Mouse (Mus musculus): ENCODE measurements at regions not wholly inside any gene's neighbourhood (a gene's known extent, or its start where the extent isn't known, plus 50 kb on each side); places are given as distances from the start of the nearest gene placed in this dataset.

DNA sequence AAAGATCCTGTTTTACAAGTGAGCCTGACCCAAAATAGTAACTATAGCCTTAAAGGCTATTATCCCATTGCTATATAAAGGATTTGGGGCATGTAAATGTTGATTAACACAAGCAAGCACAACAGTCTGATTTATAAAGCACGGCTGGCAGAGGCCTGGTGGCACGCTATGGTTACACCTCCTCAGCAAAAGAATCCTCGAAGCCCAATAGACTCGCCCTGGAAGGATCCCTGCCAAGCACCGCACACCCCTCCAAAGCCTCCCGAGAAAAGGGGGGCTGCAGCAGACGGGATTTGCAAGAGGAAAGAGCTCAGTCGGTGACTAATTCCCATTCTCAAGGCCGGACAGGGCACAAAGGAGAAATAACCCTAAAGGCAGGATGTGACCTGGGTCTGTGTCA is 150.2 kb upstream of the Spred2 start:
- no peak for ATAC-seq (replicated peaks; ENCODE audit: low FRiP score, poor library complexity, severe bottlenecking)

DNA sequence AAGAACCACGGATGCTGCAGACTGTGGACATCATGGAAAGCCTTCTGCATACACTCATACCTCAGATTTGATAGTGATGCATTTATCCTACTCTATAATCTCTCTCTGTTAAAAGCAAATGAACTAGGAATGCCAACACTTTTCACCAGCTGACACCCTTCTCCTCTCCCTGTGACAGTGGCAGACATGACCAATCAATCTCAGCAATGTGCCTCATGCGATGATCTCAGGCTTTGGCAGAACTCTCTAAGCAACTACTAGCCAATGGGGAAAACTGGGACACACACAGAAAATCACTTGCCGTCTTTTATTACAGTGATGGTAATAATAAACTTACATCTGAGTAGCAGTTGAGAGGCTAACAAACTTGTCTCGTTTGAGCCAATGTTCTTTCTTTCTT is 148.4 kb upstream of the Spred2 start:
- no peak for ATAC-seq (replicated peaks; ENCODE audit: low FRiP score, poor library complexity, severe bottlenecking)

DNA sequence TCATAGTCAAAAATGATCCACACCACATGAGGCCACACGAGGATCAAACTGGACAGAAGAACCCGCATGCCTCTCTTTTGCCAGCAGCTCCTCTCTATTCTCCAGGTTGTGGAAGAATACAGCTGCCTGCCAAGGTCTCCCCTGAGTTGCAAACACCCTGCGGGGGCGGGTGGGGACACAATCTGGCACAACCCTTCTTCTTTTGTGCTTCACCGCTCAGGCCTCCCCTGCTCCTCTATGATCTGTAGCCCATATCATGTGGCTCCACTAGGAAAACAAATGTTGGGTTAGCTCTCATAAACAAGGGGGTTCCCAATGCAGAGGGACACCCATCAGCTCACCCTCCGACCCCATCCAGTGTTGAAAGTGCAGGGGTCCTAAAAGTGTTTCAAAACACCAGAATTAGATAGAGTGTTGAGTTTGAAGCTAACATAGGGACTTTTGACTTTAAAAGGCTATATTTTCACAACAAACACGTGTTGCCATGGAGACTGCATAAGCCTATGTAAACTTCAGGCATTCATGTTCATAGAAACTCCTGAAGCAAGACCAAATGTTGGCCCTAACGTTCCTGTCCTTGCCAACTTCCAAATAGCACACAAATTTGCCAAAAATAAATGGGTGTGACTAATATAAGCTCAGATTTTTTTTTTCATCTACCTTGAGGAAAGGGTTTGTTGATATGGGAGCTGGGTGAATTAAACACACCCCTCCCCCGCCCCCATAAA is 147.5 kb upstream of the Spred2 start:
- no peak for ATAC-seq (replicated peaks; ENCODE audit: low FRiP score, poor library complexity, severe bottlenecking)

DNA sequence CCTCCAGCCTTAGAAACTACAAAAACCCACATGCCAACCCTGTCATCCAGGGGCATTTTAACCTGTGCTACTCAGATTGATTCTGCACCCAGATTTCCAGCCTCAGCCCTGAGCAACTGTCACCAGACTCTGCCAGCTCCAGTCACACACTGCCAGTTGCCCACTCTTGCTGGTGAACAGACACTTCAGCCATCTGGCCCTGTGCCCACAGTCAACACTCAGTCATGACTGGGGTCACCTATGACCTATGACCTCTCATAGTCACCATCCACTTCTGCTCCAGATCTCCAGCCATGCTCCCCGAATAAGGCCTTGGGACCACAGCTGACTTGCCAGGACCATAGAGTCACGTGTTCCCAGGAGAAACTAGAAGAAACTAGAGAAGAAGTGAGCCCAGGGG is 146.0 kb upstream of the Spred2 start:
- ATAC-seq (replicated peaks; ENCODE audit: low FRiP score, poor library complexity, severe bottlenecking): no peak

DNA sequence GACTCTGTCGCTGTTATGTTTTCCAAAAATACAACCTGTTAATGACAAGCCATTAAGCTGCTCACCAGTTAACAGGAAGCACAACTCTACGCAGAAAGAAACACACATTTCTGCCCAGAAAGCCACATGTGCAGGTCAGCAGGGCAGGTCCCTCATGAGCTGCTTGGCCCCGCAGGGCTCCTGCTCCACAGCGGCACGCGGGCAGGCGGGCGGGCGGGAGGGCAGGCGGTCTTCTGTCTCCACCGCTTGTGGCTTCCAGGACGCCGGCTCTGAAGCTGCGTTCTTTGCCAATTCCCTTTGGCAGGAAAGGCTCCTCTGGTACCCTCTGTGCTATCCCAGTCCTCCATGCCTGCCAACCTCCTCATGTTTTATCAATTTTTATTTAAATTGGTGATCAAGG is 139.1 kb upstream of the Spred2 start:
- no peak for ATAC-seq (replicated peaks; ENCODE audit: low FRiP score, poor library complexity, severe bottlenecking)

DNA sequence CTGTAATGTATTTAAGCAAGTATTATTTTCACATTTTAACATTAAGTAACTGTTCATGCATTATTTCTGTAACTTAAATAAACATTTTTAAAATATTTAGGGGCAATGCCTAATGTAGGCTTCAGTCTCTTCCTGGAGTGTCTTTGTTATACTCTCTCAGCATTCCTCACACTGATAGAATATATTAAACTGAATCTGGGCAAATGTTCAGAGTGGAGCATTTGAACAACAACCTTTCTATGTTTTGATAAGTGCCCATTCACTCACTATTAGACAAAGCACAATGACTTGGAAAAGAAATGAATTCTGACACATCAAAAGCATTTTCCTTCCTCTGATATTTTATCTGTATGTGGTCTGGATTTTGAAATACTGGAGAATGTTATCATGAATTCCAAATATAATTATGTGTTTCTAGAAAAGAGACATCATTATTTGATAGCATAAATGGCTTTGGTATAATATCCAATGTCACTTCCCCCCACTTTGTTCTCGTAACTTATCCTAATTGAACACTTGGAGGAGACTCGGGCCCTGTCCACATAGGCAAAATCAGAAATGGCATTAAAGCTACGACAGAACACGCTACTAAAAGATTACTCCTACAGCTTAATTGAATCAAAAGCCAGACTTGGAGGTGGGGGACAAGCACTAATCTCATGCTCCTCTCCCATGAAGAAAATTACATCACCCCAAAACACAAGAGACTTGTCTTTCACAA is 127.1 kb upstream of the Spred2 start:
- ATAC-seq (replicated peaks; ENCODE audit: low FRiP score, poor library complexity, severe bottlenecking): no peak

DNA sequence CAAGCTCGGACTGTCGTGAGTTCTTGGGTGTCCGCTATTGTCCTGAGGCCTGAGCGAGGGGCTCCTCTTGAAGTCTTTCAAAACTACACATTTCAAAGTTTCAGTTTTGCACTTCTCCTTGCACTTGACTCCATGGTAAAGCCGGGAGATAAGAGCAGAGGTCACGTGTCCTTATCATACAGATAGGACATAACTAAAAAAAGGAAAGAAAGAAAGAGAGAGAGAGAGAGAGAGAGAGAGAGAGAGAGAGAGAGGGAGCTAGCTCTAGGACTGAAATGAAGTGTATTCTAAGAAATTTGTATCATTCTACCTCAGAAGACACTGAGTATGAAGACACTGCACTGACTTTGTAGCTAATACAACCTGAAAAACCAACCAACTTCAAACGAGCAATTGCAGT is 114.8 kb upstream of the Spred2 start:
- ATAC-seq (replicated peaks; ENCODE audit: low FRiP score, poor library complexity, severe bottlenecking): no peak

DNA sequence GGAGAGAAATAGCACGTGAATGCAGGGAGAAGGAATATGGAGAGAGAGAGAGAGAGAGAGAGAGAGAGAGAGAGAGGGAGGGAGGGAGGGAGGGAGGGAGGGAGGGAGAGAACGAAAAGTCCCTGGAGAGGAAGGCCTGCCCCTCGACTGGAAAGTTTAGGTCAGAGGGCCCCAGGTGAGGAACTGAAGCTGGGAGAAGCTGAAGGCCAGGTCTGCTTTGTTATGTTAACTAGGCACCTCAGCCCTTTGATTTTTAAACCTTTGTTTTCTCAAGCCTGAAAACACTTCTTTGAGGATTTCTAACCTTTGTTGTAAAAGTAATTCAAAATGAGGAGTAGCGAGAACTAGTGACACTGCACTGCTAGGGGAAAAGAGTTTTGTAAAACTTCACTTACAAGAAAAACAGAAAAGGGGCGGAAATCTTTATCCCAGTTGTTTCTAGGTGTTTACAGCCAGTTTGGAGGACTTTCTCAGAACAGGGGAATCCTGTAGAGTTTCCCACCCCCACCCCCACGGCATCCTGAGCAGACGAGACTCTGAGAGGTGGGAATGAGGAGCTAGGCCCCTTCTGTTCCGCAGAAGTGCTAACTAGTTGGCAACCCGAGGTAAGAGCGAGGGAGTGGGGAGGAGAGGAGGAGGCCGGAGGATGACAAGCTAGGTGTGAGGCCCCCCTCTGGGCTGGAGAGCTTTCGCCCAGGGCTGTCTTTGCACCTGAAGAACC is 112.7 kb upstream of the Spred2 start:
- ATAC-seq (replicated peaks; ENCODE audit: low FRiP score, poor library complexity, severe bottlenecking): no peak

DNA sequence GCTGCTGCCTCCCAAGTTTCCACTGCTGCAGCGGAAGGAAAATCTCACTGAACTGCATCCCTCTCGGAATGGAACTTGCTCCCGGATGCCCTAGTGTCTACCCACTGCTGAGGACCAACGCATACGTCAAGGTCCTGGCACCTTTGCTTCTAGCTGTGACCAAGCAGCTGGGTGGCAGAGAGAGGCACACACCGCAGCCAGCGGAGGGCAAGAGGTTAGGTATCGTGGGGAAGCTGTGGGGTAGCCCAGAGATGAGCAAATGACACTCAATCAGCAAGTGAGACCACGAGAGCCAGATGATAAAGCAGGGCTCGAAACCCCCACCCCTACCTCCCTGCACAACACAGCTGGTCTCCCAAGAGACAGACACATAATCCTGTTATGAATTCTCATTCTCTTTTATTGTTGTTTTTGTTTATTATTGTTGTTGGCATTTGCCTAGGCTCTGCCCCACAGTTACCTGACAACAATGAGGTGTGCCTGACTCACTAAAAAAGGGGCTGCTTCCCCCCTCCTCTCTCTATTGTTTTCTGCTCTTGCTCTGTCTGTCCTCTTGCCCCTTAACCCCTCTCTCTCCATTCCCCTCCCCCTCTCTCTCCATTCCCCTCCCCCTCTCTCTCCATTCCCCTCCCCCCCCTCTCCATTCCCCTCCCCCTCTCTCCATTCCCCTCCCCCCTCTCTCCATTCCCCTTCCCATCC is 112.0 kb upstream of the Spred2 start:
- ATAC-seq (replicated peaks; ENCODE audit: low FRiP score, poor library complexity, severe bottlenecking): no peak

DNA sequence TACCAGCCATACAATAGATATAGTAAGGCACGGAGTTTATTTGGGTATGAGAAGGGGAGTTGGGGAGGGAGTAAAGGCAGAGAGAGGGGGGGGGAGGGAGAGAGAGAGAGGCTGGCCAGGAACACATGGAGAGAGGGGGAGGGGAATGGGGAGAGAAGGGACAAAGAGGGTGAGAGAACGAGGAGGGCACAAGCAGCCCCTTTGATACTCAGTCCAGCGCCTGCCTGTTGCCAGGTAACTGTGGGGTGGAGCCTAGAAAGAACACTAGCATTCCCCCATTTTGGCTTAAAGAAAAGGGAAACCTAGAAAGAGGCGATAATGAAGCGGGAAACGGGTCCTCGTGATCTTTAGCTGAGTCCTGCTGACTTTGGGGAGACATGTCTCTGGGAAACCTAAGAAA is 110.6 kb upstream of the Spred2 start:
- ATAC-seq (replicated peaks; ENCODE audit: low FRiP score, poor library complexity, severe bottlenecking): no peak

DNA sequence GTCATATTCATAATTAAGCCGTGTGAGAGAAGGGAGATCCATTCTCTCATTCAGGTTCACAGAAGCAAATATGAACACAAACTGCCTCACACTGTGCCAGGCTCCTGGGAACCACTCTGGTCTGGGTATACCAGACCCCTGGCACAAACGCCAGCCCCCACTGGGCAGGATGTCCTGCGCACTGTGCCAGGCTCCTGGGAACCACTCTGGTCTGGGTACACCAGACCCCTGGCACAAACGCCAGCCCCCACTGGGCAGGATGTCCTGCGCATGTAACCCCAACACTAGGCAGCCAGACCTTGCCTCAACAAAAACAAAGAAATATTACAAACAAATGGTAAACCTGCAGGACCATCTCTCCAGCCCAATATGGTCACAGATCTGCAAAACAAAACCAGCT is 101.2 kb upstream of the Spred2 start:
- no peak for ATAC-seq (replicated peaks; ENCODE audit: low FRiP score, poor library complexity, severe bottlenecking)

DNA sequence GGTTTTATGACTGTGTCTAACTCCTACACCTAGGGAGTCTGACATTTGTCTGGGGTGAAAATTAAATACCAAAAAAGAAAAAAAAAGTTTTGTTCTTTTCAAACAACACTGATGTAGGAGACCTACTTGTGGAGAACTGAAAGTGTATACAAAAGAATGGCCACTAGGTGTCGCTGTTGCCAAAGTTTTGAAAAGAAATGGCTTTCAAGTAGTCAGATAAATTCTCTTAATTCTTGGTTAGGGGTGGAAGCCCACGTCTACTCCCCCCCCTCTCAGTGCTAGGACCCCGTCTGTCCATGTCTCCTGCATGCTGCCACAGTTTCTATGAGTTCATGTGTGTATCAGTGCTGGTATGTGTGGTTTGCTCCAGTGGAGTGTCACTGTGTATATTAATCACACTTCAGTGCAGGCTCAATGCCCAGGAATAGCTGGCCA is 100.7 kb upstream of the Spred2 start:
- 0 out of 2 replicates have a peak, but pooled peaks have one; percentile 30 for ATAC-seq (replicated peaks; ENCODE audit: low FRiP score, poor library complexity, severe bottlenecking)

DNA sequence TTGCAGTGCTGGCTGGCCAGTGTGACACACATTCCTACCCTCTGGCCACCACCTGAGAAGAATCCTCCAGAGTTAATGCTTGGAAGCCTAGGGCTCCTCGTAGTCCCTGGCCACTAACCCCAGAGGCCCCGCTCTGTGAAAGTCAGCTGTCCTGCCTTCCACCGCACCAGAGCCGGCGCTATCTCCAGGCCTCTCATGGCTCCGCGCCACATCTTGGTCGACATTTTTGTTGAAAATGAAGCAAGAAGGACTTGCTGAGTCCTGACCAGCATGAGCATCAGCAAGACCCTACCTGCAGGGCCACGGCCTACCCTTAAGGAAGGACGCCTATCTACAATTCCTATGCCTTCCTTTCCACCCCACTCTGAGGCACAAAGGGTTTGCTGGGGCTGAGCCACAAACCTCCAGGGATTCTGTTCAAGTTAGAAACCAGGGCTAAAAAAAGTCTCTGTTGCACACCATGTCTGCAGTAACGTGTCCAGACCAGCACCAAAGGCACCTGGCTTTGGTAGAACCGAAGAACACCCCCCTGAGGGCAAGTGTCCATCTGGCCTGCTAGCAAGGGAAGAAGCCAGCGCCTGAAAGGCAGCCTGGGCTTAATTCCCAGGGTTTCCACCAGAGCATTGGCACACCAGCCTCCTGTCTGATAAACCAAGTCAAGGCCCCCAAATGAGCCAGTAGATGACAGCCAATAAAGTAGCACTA is 97.5 kb upstream of the Spred2 start:
- no peak for ATAC-seq (replicated peaks; ENCODE audit: low FRiP score, poor library complexity, severe bottlenecking)

DNA sequence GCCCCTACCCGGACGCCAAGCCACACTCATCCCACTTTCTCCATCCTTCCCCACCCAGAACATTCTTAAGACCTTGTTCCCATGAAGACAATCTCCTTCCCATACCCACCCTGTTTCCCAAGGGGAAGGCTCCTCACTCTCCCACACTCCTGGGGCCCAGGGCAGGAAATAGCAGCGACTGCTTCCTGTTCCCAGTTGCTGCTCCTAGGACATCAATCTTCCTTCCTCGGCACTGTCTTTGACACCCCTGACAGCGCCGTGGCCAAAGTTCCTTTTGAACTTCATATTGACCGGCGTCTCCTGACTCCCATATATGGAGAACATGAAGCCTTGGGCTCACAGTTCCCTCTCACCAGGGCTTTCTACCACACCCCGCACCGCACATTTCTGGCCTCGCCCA is 96.2 kb upstream of the Spred2 start:
- no peak for ATAC-seq (replicated peaks; ENCODE audit: low FRiP score, poor library complexity, severe bottlenecking)

DNA sequence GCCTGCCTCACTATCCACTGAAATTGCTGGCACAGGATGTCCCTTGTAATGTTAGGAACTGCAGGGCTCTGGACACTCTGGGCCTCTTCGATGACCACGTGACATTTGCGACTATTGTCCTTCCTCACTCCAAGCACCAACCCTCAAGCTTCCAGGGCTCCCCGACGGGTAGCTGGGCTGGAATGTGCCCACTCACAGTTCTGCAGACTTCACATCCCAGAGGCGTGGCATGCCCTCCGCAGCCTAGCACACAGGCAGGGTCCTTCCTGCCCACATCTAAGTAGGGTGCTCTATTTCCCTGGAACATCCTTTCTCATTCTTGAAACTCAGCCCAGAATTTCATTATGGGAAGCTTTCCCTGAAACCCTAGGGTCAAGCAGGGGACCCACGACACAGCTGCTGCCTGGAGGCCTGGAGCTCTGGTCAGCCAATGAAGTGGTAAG is 95.2 kb upstream of the Spred2 start:
- ATAC-seq (replicated peaks; ENCODE audit: low FRiP score, poor library complexity, severe bottlenecking): no peak

DNA sequence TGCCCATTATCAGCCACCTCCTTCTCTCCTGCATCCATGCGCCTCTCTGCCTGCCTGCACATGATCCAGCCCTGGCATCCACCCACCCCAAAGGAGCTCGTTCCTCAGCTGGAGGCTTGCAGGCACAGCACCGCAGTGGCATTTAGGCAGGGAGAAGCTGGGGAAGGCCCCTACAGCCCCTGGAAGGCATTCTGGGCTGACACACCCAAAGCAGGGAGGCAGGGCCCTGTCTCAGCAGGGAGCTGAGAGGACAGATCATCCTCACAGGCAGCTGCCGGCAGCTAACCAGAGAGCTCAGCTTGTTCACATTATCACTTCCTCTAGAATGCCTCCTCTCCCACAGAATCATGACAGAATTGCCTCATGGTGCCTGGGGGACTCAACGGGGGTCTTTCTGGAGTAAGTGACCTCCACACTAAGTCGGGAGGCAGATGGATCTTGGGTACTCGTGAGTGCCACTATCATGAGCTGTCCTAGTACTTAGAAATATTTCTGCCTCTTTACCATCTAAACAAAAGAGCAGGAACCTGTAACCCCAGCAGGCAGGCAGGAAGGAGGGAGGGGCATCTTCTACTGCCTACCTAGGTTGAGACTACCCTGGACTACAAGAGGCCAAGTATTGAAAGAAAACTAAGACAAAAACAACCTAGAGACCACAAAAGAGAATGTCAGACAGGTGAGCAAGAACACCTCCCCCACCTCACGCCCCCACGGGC is 94.5 kb upstream of the Spred2 start:
- ATAC-seq (replicated peaks; ENCODE audit: low FRiP score, poor library complexity, severe bottlenecking): no peak

DNA sequence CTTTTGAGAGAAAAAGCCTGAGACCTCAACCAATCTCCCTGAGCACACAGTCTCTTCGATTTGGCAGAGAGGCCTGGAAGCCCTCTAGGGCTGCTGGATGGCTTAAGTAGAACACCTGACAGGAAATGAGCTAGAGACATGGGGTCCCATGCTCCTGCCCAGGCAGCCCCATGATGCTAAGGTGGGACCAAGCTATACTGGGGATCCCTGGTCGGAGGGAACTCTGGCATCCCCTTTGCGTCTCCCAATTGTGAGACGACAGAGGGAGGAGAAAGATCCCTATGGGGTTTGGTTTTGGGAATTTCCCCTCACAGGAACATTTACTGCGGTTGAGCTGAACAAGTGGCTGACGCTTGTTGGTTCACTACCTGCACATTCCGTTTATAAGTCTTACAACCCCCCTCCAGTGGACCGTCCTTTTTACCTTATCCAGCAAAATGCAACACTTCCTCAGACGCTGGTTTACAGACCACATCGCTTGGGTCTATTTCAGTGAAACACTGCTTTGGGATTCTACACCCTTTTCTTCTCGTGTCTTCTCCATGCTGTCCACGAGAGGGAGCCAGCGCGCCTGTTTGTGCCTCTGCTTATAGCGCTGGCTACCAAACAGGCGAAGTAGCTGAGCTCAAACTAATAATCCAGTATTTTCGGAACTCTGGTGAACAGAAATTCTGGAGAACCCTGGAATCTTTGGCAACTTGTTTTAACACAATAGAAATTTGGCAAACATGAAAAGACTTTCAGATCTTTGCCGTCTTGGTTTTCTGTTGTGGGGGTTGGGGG is 93.7 kb upstream of the Spred2 start:
- ATAC-seq (replicated peaks; ENCODE audit: low FRiP score, poor library complexity, severe bottlenecking): no peak

DNA sequence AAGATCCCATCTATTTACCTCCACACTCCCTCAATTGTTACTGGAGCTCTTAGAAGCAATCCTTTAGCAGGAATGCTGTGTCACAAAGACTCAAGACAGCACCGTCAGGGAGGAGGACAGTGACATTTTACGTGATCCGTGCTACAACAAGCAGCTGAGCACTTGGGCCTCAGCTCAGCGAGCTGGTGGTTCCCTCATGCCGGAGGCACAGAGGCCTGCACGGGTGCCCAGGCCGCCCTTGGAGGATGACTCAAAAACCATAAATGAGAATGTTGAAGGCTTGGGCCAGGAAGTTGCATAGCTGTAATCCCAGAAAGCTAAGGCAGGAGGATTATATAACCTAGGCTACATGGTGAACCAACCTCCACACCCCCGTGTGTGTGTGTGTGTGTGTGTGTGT is 89.6 kb upstream of the Spred2 start:
- ATAC-seq (replicated peaks; ENCODE audit: low FRiP score, poor library complexity, severe bottlenecking): no peak

Data from erythroid progenitor cell, adult 5-6 weeks (primary cell).